Mouse (Mus musculus): Measurements from ENCODE around the gene Actr10.
A peak's percentile ranks its signal among the peaks of the same experiment; 100 is the strongest.

Gene Actr10

GRCm38 (mm10) chr12:70937571-70938384 is at the start of gene Actr10:
Gene Actr10 (plus strand): TSS chr12:70937857.
- peak; percentile 96 for DNase-seq (ENCODE audit: low spot score)

- DNase-seq (ENCODE audit: low spot score): no peak
Observed at GRCm38 (mm10) chr12:70890405-70890804, 47.3 kb upstream of the Actr10 start.

GRCm38 (mm10) chr12:70890874-70891470 is 46.7 kb upstream of the Actr10 start:
- DNase-seq (ENCODE audit: low spot score): no peak

- no peak for DNase-seq (ENCODE audit: low spot score)
Observed at GRCm38 (mm10) chr12:70895275-70895674, 42.4 kb upstream of the Actr10 start.

GRCm38 (mm10) chr12:70896068-70896467 is 41.6 kb upstream of the Actr10 start:
- no peak for DNase-seq (ENCODE audit: low spot score)

DNA sequence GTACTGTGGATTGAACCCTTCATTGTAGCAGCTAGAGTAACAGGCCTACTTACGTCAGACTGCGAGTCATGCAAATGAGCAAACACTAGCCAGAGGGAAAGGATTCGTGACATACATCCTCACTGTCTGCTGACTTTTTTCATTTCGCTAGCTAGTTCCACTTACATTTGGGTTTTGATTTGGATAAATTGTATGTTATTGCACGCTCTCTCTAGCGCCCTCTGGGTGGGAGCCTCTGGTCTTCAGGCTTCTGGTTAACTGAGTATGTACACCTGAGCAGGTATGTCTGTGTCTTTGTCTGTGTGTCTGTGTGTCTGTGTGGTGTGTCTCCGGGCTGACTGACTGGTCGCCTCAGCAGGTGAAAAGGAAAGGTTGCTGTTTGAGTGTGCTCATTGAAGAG is 40.2 kb upstream of the Actr10 start:
- DNase-seq (ENCODE audit: low spot score): no peak

DNA sequence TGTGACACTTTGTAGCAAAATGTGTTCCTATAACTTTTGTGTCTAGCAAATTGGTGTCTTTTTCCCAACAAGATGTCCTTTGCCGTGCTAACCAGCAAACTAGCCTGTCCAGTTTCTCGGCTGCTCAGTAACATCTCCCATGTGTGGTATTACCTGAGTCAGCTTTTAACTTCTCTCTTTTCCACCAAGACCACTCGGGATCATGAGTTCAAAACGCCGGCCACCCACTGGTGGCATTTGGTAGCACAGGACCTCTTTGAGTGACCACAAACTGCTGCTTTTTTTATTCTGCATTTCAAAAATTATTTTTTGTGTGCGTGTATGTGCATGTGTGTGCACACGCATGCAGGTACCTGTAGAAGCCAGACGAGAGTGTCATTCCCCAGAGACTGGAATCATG is 39.2 kb upstream of the Actr10 start:
- no peak for DNase-seq (ENCODE audit: low spot score)

- no peak for DNase-seq (ENCODE audit: low spot score)
Observed at GRCm38 (mm10) chr12:70904471-70904870, 33.2 kb upstream of the Actr10 start.

DNA sequence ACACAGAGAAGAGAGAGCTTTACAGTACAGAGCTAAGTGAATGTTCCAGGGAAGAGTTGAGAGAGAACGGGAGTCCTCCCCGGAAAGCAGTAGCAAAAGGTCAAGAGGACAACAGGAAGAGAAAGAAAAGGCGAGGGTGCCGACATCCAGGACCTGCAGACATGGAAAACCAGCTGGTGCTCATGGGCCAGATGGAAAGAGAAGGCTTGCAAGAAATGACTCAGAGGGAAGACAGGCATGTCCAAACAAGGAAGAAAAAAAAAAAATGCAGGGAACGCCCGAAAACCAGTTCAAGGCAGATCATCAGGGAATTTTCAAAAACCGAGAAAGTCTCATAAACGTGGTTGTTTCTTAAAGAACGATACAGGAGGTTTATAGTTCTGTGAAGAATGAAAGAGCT is 30.8 kb upstream of the Actr10 start:
- DNase-seq (ENCODE audit: low spot score): no peak

- no peak for DNase-seq (ENCODE audit: low spot score)
Observed at GRCm38 (mm10) chr12:70907651-70908050, 30.0 kb upstream of the Actr10 start.

- no peak for DNase-seq (ENCODE audit: low spot score)
Observed at GRCm38 (mm10) chr12:70908076-70908475, 29.6 kb upstream of the Actr10 start.

DNA sequence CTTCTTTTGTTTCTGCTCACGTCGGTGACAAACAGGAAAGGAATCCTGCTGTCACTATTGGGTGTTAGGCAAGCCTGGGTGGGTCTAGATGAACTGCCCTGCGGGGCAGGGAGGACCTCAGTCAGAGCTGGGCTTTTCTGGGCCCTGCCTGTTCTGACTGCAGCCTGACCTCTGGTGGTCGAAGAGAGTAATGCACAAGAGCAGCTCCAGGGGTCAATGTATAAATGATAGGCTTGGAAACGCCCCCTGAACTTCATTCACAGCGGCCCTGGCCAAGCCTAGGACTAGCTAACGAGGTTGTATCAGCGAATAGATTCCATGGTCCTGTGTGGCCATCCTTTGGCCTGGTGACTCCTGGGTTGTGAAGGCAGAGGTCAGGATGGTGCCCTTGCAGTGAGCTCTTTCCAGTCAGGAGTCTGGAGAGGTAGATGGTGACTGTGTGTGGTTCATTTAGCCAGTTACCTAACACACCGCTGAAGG is 27.4 kb upstream of the Actr10 start:
- peak; percentile 91 for DNase-seq (ENCODE audit: low spot score)

DNA sequence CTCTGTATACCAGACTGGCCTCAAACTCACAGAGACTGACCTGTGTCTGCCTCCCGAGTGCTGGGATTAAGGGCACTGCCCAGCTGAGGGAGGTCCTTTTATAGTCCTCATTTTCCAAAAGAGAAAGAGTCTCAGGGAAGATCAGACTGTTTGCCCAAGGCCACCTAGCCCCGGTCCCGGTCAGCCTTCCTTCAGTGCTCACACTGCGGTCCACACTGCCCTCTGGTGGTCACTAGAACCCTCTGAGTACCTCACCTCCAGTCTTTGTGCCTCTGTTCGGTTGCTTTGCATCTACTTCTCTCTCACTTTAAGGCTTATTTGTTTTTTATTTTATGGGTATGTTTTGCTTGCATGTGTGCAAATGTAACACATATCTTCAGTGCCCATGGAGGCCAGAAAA is 26.6 kb upstream of the Actr10 start:
- DNase-seq (ENCODE audit: low spot score): peak; percentile 94

DNA sequence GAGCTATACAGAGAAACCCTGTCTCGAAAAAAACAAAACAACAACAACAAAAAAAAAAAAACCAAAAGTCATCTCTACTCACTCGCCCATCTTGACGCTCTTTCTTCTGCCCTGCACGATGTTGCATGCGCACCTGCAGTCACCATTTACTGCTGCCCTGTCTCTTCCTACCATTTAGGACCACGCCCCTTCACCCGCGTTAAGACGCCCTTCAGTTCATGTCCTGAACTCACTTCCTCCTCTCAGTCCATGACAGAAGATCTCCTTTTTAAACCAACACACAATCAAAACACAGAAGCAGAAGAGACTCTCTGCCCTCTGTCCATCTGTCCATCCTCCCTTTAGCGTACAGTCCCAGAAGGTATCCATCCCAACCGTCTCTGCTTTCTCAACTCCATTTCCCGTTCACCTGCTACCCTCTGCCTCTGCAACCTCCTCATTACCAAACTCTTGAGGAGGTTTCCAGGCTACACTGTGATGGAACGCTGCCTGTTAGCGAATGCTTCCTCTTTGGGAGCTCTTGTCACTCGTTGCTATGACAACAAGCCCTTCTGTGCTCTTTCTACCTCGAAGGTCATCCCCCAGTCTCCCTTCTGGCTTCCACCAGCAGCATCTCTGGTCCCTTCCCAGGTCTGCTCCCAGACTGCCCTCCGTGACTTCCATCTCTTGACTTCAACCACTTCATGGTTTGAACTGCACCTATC is 25.8 kb upstream of the Actr10 start:
- DNase-seq (ENCODE audit: low spot score): no peak

- peak; percentile 24 for DNase-seq (ENCODE audit: low spot score)
Observed at GRCm38 (mm10) chr12:70913429-70913828, 24.2 kb upstream of the Actr10 start.

GRCm38 (mm10) chr12:70914387-70914786 is 23.3 kb upstream of the Actr10 start:
- peak; percentile 78 for DNase-seq (ENCODE audit: low spot score)

DNA sequence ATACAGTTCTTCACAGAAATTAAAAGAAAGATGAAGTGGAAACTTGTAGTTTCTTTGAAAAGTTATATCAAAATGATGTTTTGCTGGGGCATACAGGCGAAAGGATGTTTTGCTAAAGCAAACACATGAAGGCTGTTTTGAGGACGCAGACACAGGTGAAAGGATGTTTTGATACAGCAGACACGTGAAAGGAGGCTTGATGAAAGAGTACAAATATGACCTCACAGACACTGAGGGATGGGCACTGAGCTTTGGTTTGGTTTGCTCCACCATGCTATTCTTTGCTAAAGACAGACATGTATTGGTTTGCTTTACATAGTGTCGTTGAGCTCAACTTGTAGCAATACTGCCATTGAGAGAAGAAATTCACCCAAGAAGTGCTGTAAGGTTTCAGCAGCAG is 7.9 kb upstream of the Actr10 start:
- no peak for DNase-seq (ENCODE audit: low spot score)

DNA sequence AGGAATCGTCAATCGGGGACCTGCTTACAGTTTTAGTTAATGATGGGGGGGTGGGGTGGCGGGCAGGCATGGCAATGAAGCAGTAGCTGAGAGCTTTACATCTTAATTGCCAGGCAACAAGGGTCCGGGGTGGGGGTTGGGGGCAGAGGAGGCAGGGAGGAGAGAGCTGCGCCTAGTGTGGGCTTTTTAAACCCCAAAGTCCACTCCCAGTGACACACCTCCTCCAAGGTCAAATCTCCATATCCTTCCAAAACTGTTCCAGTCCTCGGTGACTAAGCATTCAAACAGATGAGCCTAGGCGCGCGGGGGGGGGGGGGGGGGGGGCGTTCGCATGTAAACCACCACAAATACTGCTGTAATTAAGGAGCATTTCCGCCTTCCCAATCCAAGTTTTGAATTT is 507 bp upstream of the Actr10 start:
- DNase-seq (ENCODE audit: low spot score): no peak

- DNase-seq (ENCODE audit: low spot score): no peak
Observed at GRCm38 (mm10) chr12:70940806-70941205, 3.1 kb downstream of the Actr10 start.

- DNase-seq (ENCODE audit: low spot score): no peak
Observed at GRCm38 (mm10) chr12:70944181-70944580, 6.5 kb downstream of the Actr10 start.

- no peak for DNase-seq (ENCODE audit: low spot score)
Observed at GRCm38 (mm10) chr12:70946585-70947256, 9.1 kb downstream of the Actr10 start.

DNA sequence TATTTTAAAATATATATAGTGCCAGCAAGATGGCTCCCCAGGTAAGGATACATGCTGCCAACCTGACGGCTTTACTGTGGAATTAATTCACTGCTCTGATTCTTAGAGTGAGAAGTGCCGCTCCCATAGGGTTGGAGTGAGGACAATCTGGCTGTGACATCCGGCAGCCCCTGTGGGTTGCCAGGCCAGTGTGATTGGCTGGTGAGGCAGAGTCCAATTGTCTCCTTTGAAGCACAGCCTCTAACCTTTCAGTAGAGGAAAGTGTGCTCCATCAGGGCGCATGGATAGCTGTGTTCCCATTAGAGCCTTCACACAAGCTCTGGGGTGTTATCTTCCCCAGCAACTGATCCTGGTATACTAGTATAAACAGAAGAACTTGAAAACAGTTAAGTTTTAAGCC is 21.0 kb downstream of the Actr10 start:
- DNase-seq (ENCODE audit: low spot score): no peak
